9 mouse cellular contexts compared by ENCODE assay signal in the genomic region with DNA sequence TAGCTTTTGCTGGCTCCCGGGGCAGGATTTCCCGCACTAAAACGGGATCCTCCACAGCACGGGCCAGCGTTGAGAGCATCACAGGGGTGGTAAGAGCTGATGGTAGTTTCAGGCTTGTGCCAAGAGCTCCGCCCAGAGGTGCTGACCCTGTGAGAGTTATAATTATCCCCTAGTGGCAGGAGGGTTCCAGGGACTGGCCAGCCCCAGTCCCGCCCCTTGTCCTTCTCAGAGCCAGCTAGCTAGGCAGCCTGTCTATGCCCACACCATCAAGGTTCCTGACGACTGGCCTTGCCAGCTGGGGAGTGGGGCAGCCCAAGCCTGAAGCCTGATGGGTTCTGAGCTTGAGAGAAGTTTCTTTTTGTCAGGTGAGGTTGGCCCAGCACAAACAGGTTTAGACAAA. TPM values are rescaled to one million over a fixed set of nuclear protein-coding genes. Genes with fewer than 3 reads are reported as not detected.
DNase-seq lines count a peak whose midpoint lies in the region; ATAC-seq lines count a peak whose summit lies in the region.
"Had no signal": no experiment of that assay in that cellular context is flagged by ENCODE, and none has a peak within 500 bp of the region (broad histone marks: within the 10 kb centered on the region; RNA-seq: fewer than 3 reads in every experiment).

No protein-coding gene starts in this region.

- 6% methylated on average over 8 of the region's 8 CpGs for WGBS in heart, embryonic 12.5 days
- 25% methylated on average over 8 of the region's 8 CpGs for WGBS in forebrain, embryonic 16.5 days

- DNase-seq in gastrocnemius, adult 18-20 months (ENCODE audit: low spot score) = peak; percentile 81
- DNase-seq in gastrocnemius, postnatal 10 days = no peak
- peak; percentile 89 for DNase-seq in adrenal gland, adult 8-10 months
- DNase-seq in liver = peak; percentile 53
- DNase-seq in frontal cortex, postnatal 25 days (ENCODE audit: low spot score in 2 of 2) = no peak
- DNase-seq in layer of hippocampus, adult 9-11 months = no peak

- H3K27me3 ChIP-seq in heart, embryonic 12.5 days (replicated peaks) = no peaks in the 10 kb centered on the region; the same call in 1 of the 2 replicates
- H3K27me3 ChIP-seq in forebrain, embryonic 16.5 days (replicated peaks; ENCODE audit: control insufficient read depth, insufficient read depth, low read length) = no peaks in the 10 kb centered on the region

- peak; percentile 34; the same call in 1 of the 2 replicates for ATAC-seq in heart, embryonic 12.5 days (ENCODE audit: insufficient number of reproducible peaks, low FRiP score)
- ATAC-seq in forebrain, embryonic 16.5 days = no peak

- no peaks in the 10 kb centered on the region for H3K9me3 ChIP-seq in heart, embryonic 12.5 days (replicated peaks)
- H3K9me3 ChIP-seq in forebrain, embryonic 16.5 days (ENCODE audit: control insufficient read depth, low read length) = no peaks in the 10 kb centered on the region
- H3K9me3 ChIP-seq: embryonic facial prominence, embryonic 15.5 days had no signal

- H3K9ac ChIP-seq in heart, embryonic 12.5 days = peak overlapping the region; percentile 64; the same call in 1 of the 2 replicates
- H3K9ac ChIP-seq in forebrain, embryonic 16.5 days (replicated peaks; ENCODE audit: low read depth, low read length) = no peak overlapping the region
- H3K9ac ChIP-seq: embryonic facial prominence, embryonic 15.5 days had no signal

- H3K4me3 ChIP-seq in heart, embryonic 12.5 days = no peak overlapping the region
- H3K4me3 ChIP-seq in forebrain, embryonic 16.5 days (replicated peaks; ENCODE audit: low read length) = no peak overlapping the region

- peak overlapping the region; percentile 87 for H3K4me2 ChIP-seq in heart, embryonic 12.5 days
- no peak overlapping the region for H3K4me2 ChIP-seq in forebrain, embryonic 16.5 days (ENCODE audit: low read length)

- H3K4me1 ChIP-seq in heart, embryonic 12.5 days (replicated peaks) = peaks cover 46% of the 10 kb centered on the region
- H3K4me1 ChIP-seq in forebrain, embryonic 16.5 days (replicated peaks; ENCODE audit: control insufficient read depth, insufficient read depth, low read length) = peaks cover 26% of the 10 kb centered on the region

- peaks cover 28% of the 10 kb centered on the region for H3K36me3 ChIP-seq in heart, embryonic 12.5 days
- peaks cover 10% of the 10 kb centered on the region for H3K36me3 ChIP-seq in forebrain, embryonic 16.5 days (ENCODE audit: control insufficient read depth, insufficient read depth)

- peak overlapping the region; percentile 64 for H3K27ac ChIP-seq in heart, embryonic 12.5 days (ENCODE audit: poor library complexity, severe bottlenecking)
- no peak overlapping the region for H3K27ac ChIP-seq in forebrain, embryonic 16.5 days (ENCODE audit: low read length)
- H3K27ac ChIP-seq: embryonic facial prominence, embryonic 15.5 days had no signal

RNA-seq across cellular contexts. Expression of a gene that starts 1.7 kb away (rescaled TPM):
- 100 to 1,000 TPM; 225 to 230 TPM for total RNA-seq in gastrocnemius, adult 18-20 months (2021)
- 100 to 1,000 TPM; 121 to 129 TPM for total RNA-seq in gastrocnemius, postnatal 10 days (2021)
- 10 to 100 TPM; 16.0 to 26.0 (median 21.5) TPM for total RNA-seq in adrenal gland, adult 8-10 months (2022)
- polyA plus RNA-seq in heart, embryonic 12.5 days (2016; fragmentation: Nextera tagmentation; extraction: Ambion mirVana) = 146 and 147 TPM in 2 replicates
- 23.3 and 23.4 TPM in 2 replicates for polyA plus RNA-seq in forebrain, embryonic 16.5 days (2015; fragmentation: Nextera tagmentation; extraction: Ambion mirVana)

RNA-seq across cellular contexts. Expression of a gene that starts 18.7 kb away (rescaled TPM):
- total RNA-seq in gastrocnemius, adult 18-20 months (2021) = 10 to 100 TPM; 11.0 to 11.2 TPM
- total RNA-seq in gastrocnemius, postnatal 10 days (2021) = 10 to 100 TPM; 27.9 to 31.5 TPM
- 10 to 100 TPM; 67.3 to 77.6 (median 73.4) TPM for total RNA-seq in adrenal gland, adult 8-10 months (2022)
- 102 and 103 TPM in 2 replicates for polyA plus RNA-seq in heart, embryonic 12.5 days (2016; fragmentation: Nextera tagmentation; extraction: Ambion mirVana)
- polyA plus RNA-seq in forebrain, embryonic 16.5 days (2015; fragmentation: Nextera tagmentation; extraction: Ambion mirVana) = 156 TPM in 2 replicates

RNA-seq across cellular contexts. Expression of a gene that starts 41.1 kb away (rescaled TPM):
- total RNA-seq in gastrocnemius, adult 18-20 months (2021) = not detected
- not detected for total RNA-seq in gastrocnemius, postnatal 10 days (2021)
- total RNA-seq in adrenal gland, adult 8-10 months (2022) = not detected
- polyA plus RNA-seq in heart, embryonic 12.5 days (2016; fragmentation: Nextera tagmentation; extraction: Ambion mirVana) = 0.26 and 0.30 TPM in 2 replicates
- polyA plus RNA-seq in forebrain, embryonic 16.5 days (2015; fragmentation: Nextera tagmentation; extraction: Ambion mirVana) = 0.68 and 0.75 TPM in 2 replicates

Comparison
In these comparisons a context has a peak if more than half of its experiments do, and no peak if none do; other contexts are left out.
1. DNase-seq: peak in gastrocnemius, adult 18-20 months (single experiment), adrenal gland, adult 8-10 months (single experiment) and liver (single experiment); none in gastrocnemius, postnatal 10 days (single experiment), frontal cortex, postnatal 25 days (0 of 2) and layer of hippocampus, adult 9-11 months (single experiment).
2. RNA of a gene that starts 1.7 kb away (total RNA-seq): 225 to 230 TPM in gastrocnemius, adult 18-20 months and 121 to 129 TPM in gastrocnemius, postnatal 10 days; 16.0 to 26.0 TPM in adrenal gland, adult 8-10 months; every median in the first group is over 4 times any median in the second.